Mouse (Mus musculus) thymus, adult 2 months (tissue): ENCODE measurements around the gene Pbx1.

Experiments
- CTCF ChIP-seq: fragments of 200-500 bp; IDR thresholded peaks from 2 replicates; pipeline ENCODE4 v1.5.1; 2012; ENCODE audit warnings: mild to moderate bottlenecking, control low read depth, low read length, moderate library complexity, borderline replicate concordance; ENCODE audit not compliant: control insufficient read depth, poor library complexity, insufficient read depth; ENCODE audit errors: extremely low read depth
- POLR2A ChIP-seq: fragments of 200-500 bp; IDR thresholded peaks from 2 replicates; pipeline ENCODE4 v1.6.1; 2012; ENCODE audit warnings: mild to moderate bottlenecking, low read length, control low read depth, moderate library complexity; ENCODE audit not compliant: control insufficient read depth, poor library complexity, insufficient read depth; ENCODE audit errors: extremely low read depth

- TF ChIP-seq CTCF (no peak), POLR2A (no peak)
Measured at GRCm38 (mm10) chr1:168341863-168342262, 90.2 kb downstream of the Pbx1 start.
